Mouse (Mus musculus) megakaryocyte-erythroid progenitor cell, adult 5-6 weeks (primary cell): Measurements from ENCODE around the gene Thsd4. TPM values are rescaled to one million over a fixed set of nuclear protein-coding genes. Genes with fewer than 3 reads are reported as not detected.

Experiments
- ATAC-seq: replicated peaks from 2 replicates; pipeline ENCODE4 v1.8.0; 2016; ENCODE audit warnings: mild to moderate bottlenecking, inconsistent platforms; ENCODE audit not compliant: severe bottlenecking, poor library complexity, low FRiP score, low TSS enrichment
- total RNA-seq, 2 experiments: library from RNA; stranded (forward) in 1 of 2; stranded (reverse) in 1 of 2; fragments of 200-1000, 215-1000 nt in 1 of 2; fragments of >200 nt in 1 of 2; fragmentation: Nextera tagmentation in 1 of 2; gene quantifications; 2 replicates each; pipeline ENCODE4 v1.2.3; 2014 to 2017

The Thsd4 gene
- total RNA-seq (2014; fragmentation: Nextera tagmentation) (1.1 and 1.3 TPM in 2 replicates), total RNA-seq (2017) (0.80 TPM in 1 of 2 replicates, not detected in the other)

GRCm38 (mm10) chr9:60521806-60522264, at the start of gene Thsd4:
Gene Thsd4, minus strand, starts transcription at chr9:60522046.
- ATAC-seq: peak; percentile 71

GRCm38 (mm10) chr9:60571041-60571440, 49.2 kb upstream of the Thsd4 start:
- peak; percentile 85 for ATAC-seq

- no peak for ATAC-seq
These were observed 47.5 kb upstream of the Thsd4 start for GRCm38 (mm10) chr9:60569366-60569765.

GRCm38 (mm10) chr9:60563809-60564208, 42.0 kb upstream of the Thsd4 start:
- no peak for ATAC-seq

- ATAC-seq: peak; percentile 97
These were observed 40.9 kb upstream of the Thsd4 start for GRCm38 (mm10) chr9:60562443-60563371.

GRCm38 (mm10) chr9:60561641-60562289, 39.9 kb upstream of the Thsd4 start:
- no peak for ATAC-seq

- ATAC-seq: no peak
These were observed 36.7 kb upstream of the Thsd4 start for GRCm38 (mm10) chr9:60558507-60558906.

GRCm38 (mm10) chr9:60551238-60551637, 29.4 kb upstream of the Thsd4 start:
- ATAC-seq: no peak

- peak; percentile 29 for ATAC-seq
These were observed 26.3 kb upstream of the Thsd4 start for GRCm38 (mm10) chr9:60548182-60548581.

GRCm38 (mm10) chr9:60546169-60546568, 24.3 kb upstream of the Thsd4 start:
- peak; percentile 48; the same call in 1 of the 2 replicates for ATAC-seq

- ATAC-seq: peak; percentile 94
These were observed 23.7 kb upstream of the Thsd4 start for GRCm38 (mm10) chr9:60545361-60546096.

GRCm38 (mm10) chr9:60543422-60544015, 21.7 kb upstream of the Thsd4 start:
- no peak for ATAC-seq

GRCm38 (mm10) chr9:60530310-60530709, 8.5 kb upstream of the Thsd4 start:
- no peak for ATAC-seq

- no peak for ATAC-seq
These were observed 7.8 kb upstream of the Thsd4 start for GRCm38 (mm10) chr9:60529348-60530243.

GRCm38 (mm10) chr9:60528269-60528668, 6.4 kb upstream of the Thsd4 start:
- no peak for ATAC-seq

- no peak for ATAC-seq
These were observed 6.0 kb upstream of the Thsd4 start for GRCm38 (mm10) chr9:60527836-60528235.

- no peak for ATAC-seq
These were observed 5.2 kb upstream of the Thsd4 start for GRCm38 (mm10) chr9:60527051-60527450.

GRCm38 (mm10) chr9:60526195-60526594, 4.3 kb upstream of the Thsd4 start:
- no peak for ATAC-seq
